Mouse (Mus musculus): ENCODE data around the gene Kiz. TPM values are rescaled to one million over a fixed set of nuclear protein-coding genes. Genes with fewer than 3 reads are reported as not detected.

The Kiz gene
- 0.26 and 0.27 TPM in 2 replicates for polyA plus RNA-seq (2012; rRNA removed)

GRCm38 (mm10) chr2:146855599-146856039 is at the start of gene Kiz:
TSS of gene Kiz (plus strand) at chr2:146855864.

DNA sequence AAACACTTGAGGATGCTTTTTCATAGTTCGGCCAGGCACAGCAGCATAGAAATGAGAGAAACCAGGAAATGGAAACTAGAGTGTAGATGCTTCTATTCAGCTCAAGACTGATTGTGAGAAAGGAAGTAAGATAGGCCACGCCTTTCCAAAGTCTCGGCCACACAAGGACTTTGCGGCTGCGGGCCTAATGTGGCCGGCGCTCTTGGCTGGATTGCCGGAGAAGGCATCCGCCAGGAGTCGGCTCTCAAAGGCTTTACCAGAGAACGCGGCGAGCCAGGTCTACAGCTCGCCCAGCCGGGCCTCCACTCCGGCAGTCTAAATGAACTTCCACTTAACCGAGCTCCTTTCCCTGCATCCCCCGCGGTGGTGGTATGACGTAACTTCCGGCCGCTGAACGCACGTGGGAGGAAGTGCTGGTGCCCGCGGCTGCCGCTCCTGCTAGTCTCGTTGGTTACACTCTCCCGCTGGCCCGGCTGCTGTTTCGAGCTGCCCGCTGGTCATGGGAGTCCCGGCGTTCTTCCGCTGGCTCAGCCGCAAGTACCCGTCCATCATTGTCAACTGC is 157.0 kb downstream of the Kiz start, which contains the start of gene Xrn2:
Gene Xrn2 (plus strand): TSS at position 374 of the 562 bp plus-strand sequence.

Other genes starting within 250 kb of the Kiz start
- 1.8 and 3.3 TPM in 2 replicates for gene Xrn2, start 157.1 kb downstream of the Kiz start, polyA plus RNA-seq (2012; rRNA removed)
- gene Nkx2-4, start 229.6 kb downstream of the Kiz start, polyA plus RNA-seq (2012; rRNA removed): not detected in 2 replicates

Data from stomach, adult 2 months (tissue).